Mouse (Mus musculus): ENCODE measurements around the gene Dnajc25.

Dnajc25 gene

GRCm38 (mm10) chr4:59069276-59069675, 74.4 kb downstream of the Dnajc25 start:
- no peak for DNase-seq (ENCODE audit: low spot score in 2 of 2)

Measured in frontal cortex, postnatal 25 days (tissue).